Mouse (Mus musculus) liver, embryonic 11.5 days (tissue): ENCODE results near the gene Gm42906. TPM values are rescaled to one million over a fixed set of nuclear protein-coding genes. Genes with fewer than 3 reads are reported as not detected.
A peak's percentile ranks its signal among the peaks of the same experiment; 100 is the strongest.

Experiments used
- ATAC-seq: fragments of 200-750 bp; cut with Nextera tagmentation; replicated peaks from 2 replicates; pipeline ENCODE4 v1.8.0; 2017; ENCODE audit warnings: moderate number of reproducible peaks, mild to moderate bottlenecking, moderate TSS enrichment, moderate library complexity; ENCODE audit not compliant: low FRiP score
- DNase-seq: peaks from one replicate; pipeline ENCODE4 v3.0.0-alpha.2; 2017; ENCODE audit warnings: low spot score
- H3K27ac ChIP-seq: fragments of 300-500 bp; sonication (generic); 2 replicates; pipeline ENCODE4 v1.5.1; 2014; ENCODE audit warnings: mild to moderate bottlenecking, low read depth, low read length, control low read depth
- H3K27me3 ChIP-seq: fragments of 300-500 bp; sonication (generic); replicated peaks from 2 replicates; pipeline ENCODE4 v1.6.1; 2014; ENCODE audit warnings: low read length, mixed read lengths; ENCODE audit not compliant: control insufficient read depth, insufficient read depth
- H3K36me3 ChIP-seq: fragments of 300-500 bp; sonication (generic); 2 replicates; pipeline ENCODE4 v1.6.1; 2014; ENCODE audit warnings: mild to moderate bottlenecking, low read length, moderate library complexity, mixed read lengths; ENCODE audit not compliant: control insufficient read depth, insufficient read depth
- H3K4me1 ChIP-seq: fragments of 300-500 bp; sonication (generic); replicated peaks from 2 replicates; pipeline ENCODE4 v1.6.1; 2014; ENCODE audit warnings: low read length, mixed read lengths; ENCODE audit not compliant: control insufficient read depth, insufficient read depth
- H3K4me2 ChIP-seq: fragments of 300-500 bp; sonication (generic); 2 replicates; pipeline ENCODE4 v1.6.1; 2014; ENCODE audit warnings: mild to moderate bottlenecking, control low read depth, moderate library complexity
- H3K4me3 ChIP-seq: fragments of 300-500 bp; sonication (generic); 2 replicates; pipeline ENCODE4 v1.5.1; 2014; ENCODE audit warnings: low read depth, low read length, control low read depth
- H3K9ac ChIP-seq: fragments of 300-500 bp; sonication (generic); 2 replicates; pipeline ENCODE4 v1.6.1; 2014; ENCODE audit warnings: low read depth, low read length, control low read depth
- H3K9me3 ChIP-seq: fragments of 300-500 bp; sonication (generic); 2 replicates; pipeline ENCODE4 v1.6.1; 2016; ENCODE audit warnings: low read length, inconsistent platforms, mixed read lengths; ENCODE audit not compliant: control insufficient read depth
- WGBS: fragments of 180-500 bp; shearing (Covaris S2); extraction: QIAGEN DNeasy Blood & Tissue Kit; methylation state at CpG from one replicate; pipeline ENCODE4 v1.1.7; 2014; 5-methylcytosine and 5-hydroxymethylcytosine counted together
- polyA plus RNA-seq: library from polyadenylated mRNA; unstranded; fragments of >200 nt; fragmentation: Nextera tagmentation; extraction: Ambion mirVana; gene quantifications from 2 replicates; pipeline ENCODE4 v1.2.1, GENCODE M21; 2014

The Gm42906 gene
- polyA plus RNA-seq, 1 experiment from 2014 or later: not detected

- Histone ChIP-seq H3K36me3 (no peaks in the 10 kb centered on the region), H3K9me3 (no peaks in the 10 kb centered on the region), H3K4me3 (no peak overlapping the region), H3K9ac (no peak overlapping the region), H3K27me3 (no peaks in the 10 kb centered on the region), H3K4me2 (no peak overlapping the region), H3K4me1 (peaks cover 5% of the 10 kb centered on the region; the same call in 1 of the 2 replicates), H3K27ac (no peak overlapping the region)
- DNase-seq (no peak), ATAC-seq (no peak)
- 42% methylated on average over 11 of the region's 11 CpGs for WGBS
These were observed 285.0 kb downstream of the Gm42906 start for GRCm38 (mm10) chr5:151142671-151143601.

GRCm38 (mm10) chr5:151142241-151142640 is 285.7 kb downstream of the Gm42906 start:
- H3K4me3 ChIP-seq: no peak overlapping the region
- DNase-seq (no peak), ATAC-seq (no peak; the same call in 1 of the 2 replicates)
- no peak overlapping the region for H3K9ac ChIP-seq
- H3K9me3 ChIP-seq: no peaks in the 10 kb centered on the region
- H3K4me1 ChIP-seq: peaks cover 5% of the 10 kb centered on the region; the same call in 1 of the 2 replicates
- H3K36me3 ChIP-seq: no peaks in the 10 kb centered on the region
- no peaks in the 10 kb centered on the region for H3K27me3 ChIP-seq
- no peak overlapping the region for H3K27ac ChIP-seq
- no peak overlapping the region for H3K4me2 ChIP-seq
- 48% methylated on average over 5 of the region's 5 CpGs for WGBS

GRCm38 (mm10) chr5:151137901-151138300 is 290.1 kb downstream of the Gm42906 start:
- H3K4me3 ChIP-seq: no peak overlapping the region
- ATAC-seq (no peak), DNase-seq (no peak)
- 64% methylated on average over 5 of the region's 5 CpGs for WGBS
- no peak overlapping the region for H3K4me2 ChIP-seq
- no peak overlapping the region for H3K9ac ChIP-seq
- no peak overlapping the region for H3K27ac ChIP-seq
- no peaks in the 10 kb centered on the region for H3K27me3 ChIP-seq
- no peaks in the 10 kb centered on the region; the same call in 1 of the 2 replicates for H3K4me1 ChIP-seq
- H3K9me3 ChIP-seq: no peaks in the 10 kb centered on the region
- no peaks in the 10 kb centered on the region for H3K36me3 ChIP-seq

- Histone ChIP-seq H3K4me3 (no peak overlapping the region), H3K4me2 (no peak overlapping the region), H3K9ac (no peak overlapping the region), H3K9me3 (no peaks in the 10 kb centered on the region), H3K36me3 (no peaks in the 10 kb centered on the region), H3K27me3 (no peaks in the 10 kb centered on the region), H3K27ac (no peak overlapping the region), H3K4me1 (no peaks in the 10 kb centered on the region; the same call in 1 of the 2 replicates)
- ATAC-seq (no peak), DNase-seq (no peak)
- 73% methylated on average over 4 of the region's 4 CpGs for WGBS
These were observed 290.7 kb downstream of the Gm42906 start for GRCm38 (mm10) chr5:151137311-151137710.

GRCm38 (mm10) chr5:151135965-151136364 is 292.0 kb downstream of the Gm42906 start:
- Histone ChIP-seq H3K4me1 (no peaks in the 10 kb centered on the region; the same call in 1 of the 2 replicates), H3K9me3 (no peaks in the 10 kb centered on the region), H3K4me2 (no peak overlapping the region), H3K27me3 (no peaks in the 10 kb centered on the region), H3K27ac (no peak overlapping the region), H3K9ac (no peak overlapping the region), H3K36me3 (no peaks in the 10 kb centered on the region), H3K4me3 (no peak overlapping the region)
- DNase-seq: no peak
- 21% methylated on average over 6 of the region's 6 CpGs for WGBS
- ATAC-seq: peak; percentile 80

GRCm38 (mm10) chr5:151135078-151135826 is 292.7 kb downstream of the Gm42906 start:
- Histone ChIP-seq H3K4me2 (no peak overlapping the region), H3K9ac (no peak overlapping the region)
- no peak for DNase-seq

GRCm38 (mm10) chr5:151134202-151134601 is 293.8 kb downstream of the Gm42906 start:
- WGBS: 83% methylated on average over 4 of the region's 4 CpGs
- H3K36me3 ChIP-seq: no peaks in the 10 kb centered on the region

More at GRCm38 (mm10) chr5:151135078-151135826, 292.7 kb downstream of the Gm42906 start:
- Histone ChIP-seq H3K27me3 (no peaks in the 10 kb centered on the region), H3K9me3 (no peaks in the 10 kb centered on the region), H3K4me1 (no peaks in the 10 kb centered on the region; the same call in 1 of the 2 replicates), H3K36me3 (no peaks in the 10 kb centered on the region), H3K4me3 (no peak overlapping the region), H3K27ac (no peak overlapping the region)
- ATAC-seq: no peak; the same call in 1 of the 2 replicates
- 83% methylated on average over 8 of the region's 8 CpGs for WGBS

GRCm38 (mm10) chr5:151133744-151134143 is 294.2 kb downstream of the Gm42906 start:
- H3K27ac ChIP-seq: no peak overlapping the region
- H3K9me3 ChIP-seq: no peaks in the 10 kb centered on the region
- H3K4me2 ChIP-seq: no peak overlapping the region
- H3K9ac ChIP-seq: no peak overlapping the region
- no peaks in the 10 kb centered on the region for H3K27me3 ChIP-seq
- H3K4me3 ChIP-seq: no peak overlapping the region
- DNase-seq (no peak), ATAC-seq (no peak)
- H3K36me3 ChIP-seq: no peaks in the 10 kb centered on the region
- H3K4me1 ChIP-seq: no peaks in the 10 kb centered on the region; the same call in 1 of the 2 replicates
- WGBS: 89% methylated on average over 14 of the region's 14 CpGs

More at GRCm38 (mm10) chr5:151134202-151134601, 293.8 kb downstream of the Gm42906 start:
- H3K27ac ChIP-seq: no peak overlapping the region
- H3K4me1 ChIP-seq: no peaks in the 10 kb centered on the region; the same call in 1 of the 2 replicates
- no peaks in the 10 kb centered on the region for H3K9me3 ChIP-seq
- DNase-seq (no peak), ATAC-seq (no peak)
- H3K4me3 ChIP-seq: no peak overlapping the region
- no peak overlapping the region for H3K4me2 ChIP-seq
- H3K27me3 ChIP-seq: no peaks in the 10 kb centered on the region
- H3K9ac ChIP-seq: no peak overlapping the region
